Mouse (Mus musculus): ENCODE measurements around the gene Dtx3.
"Not testable (repeated sequence)": the region's sequence is repeated elsewhere in the genome, so short reads cannot be mapped to it uniquely, and the experiment has no call there.

Dtx3 gene

GRCm38 (mm10) chr10:127205373-127205772, 9.8 kb upstream of the Dtx3 start:
- no peak for DNase-seq (ENCODE audit: low read depth, low spot score)

- DNase-seq (ENCODE audit: low read depth, low spot score), result no peak
Measured at GRCm38 (mm10) chr10:127204589-127204988, 9.1 kb upstream of the Dtx3 start.

GRCm38 (mm10) chr10:127203106-127203505, 7.6 kb upstream of the Dtx3 start:
- no peak for DNase-seq (ENCODE audit: low read depth, low spot score)

- no peak for DNase-seq (ENCODE audit: low read depth, low spot score)
Measured at GRCm38 (mm10) chr10:127200279-127200678, 4.8 kb upstream of the Dtx3 start.

- DNase-seq (ENCODE audit: low read depth, low spot score), result no peak
Measured at GRCm38 (mm10) chr10:127199474-127199873, 3.9 kb upstream of the Dtx3 start.

GRCm38 (mm10) chr10:127199068-127199467, 3.5 kb upstream of the Dtx3 start:
- no peak for DNase-seq (ENCODE audit: low read depth, low spot score)

GRCm38 (mm10) chr10:127198492-127198891, 3.0 kb upstream of the Dtx3 start:
- DNase-seq (ENCODE audit: low read depth, low spot score), result no peak

GRCm38 (mm10) chr10:127197505-127198110, 2.1 kb upstream of the Dtx3 start:
- no peak for DNase-seq (ENCODE audit: low read depth, low spot score)

GRCm38 (mm10) chr10:127197104-127197503, 1.6 kb upstream of the Dtx3 start:
- no peak for DNase-seq (ENCODE audit: low read depth, low spot score)

GRCm38 (mm10) chr10:127196392-127196791, 864 bp upstream of the Dtx3 start:
- peak; percentile 79 for DNase-seq (ENCODE audit: low read depth, low spot score)

- DNase-seq (ENCODE audit: low read depth, low spot score), result no peak
Measured at GRCm38 (mm10) chr10:127194428-127195327, 850 bp downstream of the Dtx3 start.

- no peak for DNase-seq (ENCODE audit: low read depth, low spot score)
Measured at GRCm38 (mm10) chr10:127193011-127193410, 2.5 kb downstream of the Dtx3 start.

GRCm38 (mm10) chr10:127192057-127192328, 3.5 kb downstream of the Dtx3 start:
- DNase-seq (ENCODE audit: low read depth, low spot score), result not testable (repeated sequence)

GRCm38 (mm10) chr10:127191191-127192056, 4.1 kb downstream of the Dtx3 start:
- DNase-seq (ENCODE audit: low read depth, low spot score), result no peak

- no peak for DNase-seq (ENCODE audit: low read depth, low spot score)
Measured at GRCm38 (mm10) chr10:127190398-127191190, 4.9 kb downstream of the Dtx3 start.

- DNase-seq (ENCODE audit: low read depth, low spot score), result no peak
Measured at GRCm38 (mm10) chr10:127189651-127190381, 5.7 kb downstream of the Dtx3 start, which contains the start of gene Arhgef25. Gene Arhgef25 (minus strand): TSS chr10:127190083.

GRCm38 (mm10) chr10:127189116-127189650, 6.3 kb downstream of the Dtx3 start:
- no peak for DNase-seq (ENCODE audit: low read depth, low spot score)

- no peak for DNase-seq (ENCODE audit: low read depth, low spot score)
Measured at GRCm38 (mm10) chr10:127188465-127189115, 6.9 kb downstream of the Dtx3 start.

GRCm38 (mm10) chr10:127188079-127188453, 7.5 kb downstream of the Dtx3 start:
- no peak for DNase-seq (ENCODE audit: low read depth, low spot score)

Data from telencephalon, adult 2 months (tissue).